Mouse (Mus musculus) liver, adult 2 months (tissue): ENCODE results near the gene Zfp84.

Experiments
- CTCF ChIP-seq: fragments of 200-500 bp; IDR thresholded peaks from 2 replicates; pipeline ENCODE4 v1.5.1; 2011; ENCODE audit warnings: low read depth, low read length, control low read depth
- POLR2A ChIP-seq: fragments of 200-500 bp; IDR thresholded peaks from 2 replicates; pipeline ENCODE4 v1.6.1; 2011; ENCODE audit warnings: low read length, control low read depth; ENCODE audit not compliant: insufficient read depth; ENCODE audit errors: extremely low read depth

GRCm38 (mm10) chr7:29767058-29767686, 1.2 kb upstream of the Zfp84 start:
- TF ChIP-seq POLR2A (peak; percentile 25; the same call in 1 of the 2 replicates), CTCF (no peak)
